Mouse (Mus musculus) kidney, adult 2 months (tissue): ENCODE results near the gene Cdk5r1.

Experiments
- CTCF ChIP-seq: fragments of 200-500 bp; conservative IDR thresholded peaks from 2 replicates; pipeline ENCODE4 v1.5.1; 2011; ENCODE audit warnings: low read depth, mild to moderate bottlenecking, control low read depth, low read length, moderate library complexity, mixed read lengths; ENCODE audit not compliant: insufficient read depth, insufficient read length
- POLR2A ChIP-seq: fragments of 200-500 bp; IDR thresholded peaks from one replicate; pipeline ENCODE4 v1.6.1; 2011; ENCODE audit warnings: low read depth, low read length, control low read depth

DNA sequence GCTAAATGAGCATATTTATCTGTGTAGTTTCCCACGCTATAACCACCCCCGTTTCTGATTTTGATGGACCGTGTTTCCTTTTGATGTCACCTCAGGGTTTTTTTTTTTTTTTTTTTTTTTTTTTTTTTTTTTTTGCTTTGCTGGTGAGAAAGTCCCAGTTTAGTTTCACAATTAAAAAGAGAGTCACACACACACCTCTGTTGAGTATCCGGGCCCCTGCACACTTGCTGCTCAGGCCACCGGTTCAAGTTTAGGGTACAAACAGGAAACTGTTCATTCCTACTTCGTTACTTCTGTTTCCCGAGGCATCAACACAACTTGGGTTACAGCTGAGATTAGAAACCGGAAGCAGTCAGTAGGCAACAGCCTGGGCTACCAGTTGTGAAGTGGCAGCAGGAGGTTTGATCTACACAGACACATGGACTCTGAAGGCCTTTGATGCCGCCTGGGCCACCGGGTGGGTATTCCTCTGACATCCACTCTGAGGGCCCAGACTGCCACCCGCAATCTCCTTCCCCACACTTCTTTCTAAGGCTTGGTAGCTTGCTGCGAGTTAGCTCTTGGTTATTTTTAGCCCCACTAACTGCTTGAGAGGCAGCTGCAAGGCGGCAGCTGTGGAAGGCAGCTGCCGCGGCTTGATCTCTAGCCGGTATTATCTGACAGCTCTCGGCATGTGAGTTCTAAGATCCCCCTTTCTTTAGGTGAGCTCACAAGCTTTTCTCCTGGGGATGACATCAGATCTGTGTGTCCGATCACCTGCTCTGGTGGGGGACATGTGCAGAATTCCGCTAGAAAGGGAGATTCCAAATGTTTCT lies 31.7 kb downstream of the Cdk5r1 start:
- TF ChIP-seq CTCF (no peak), POLR2A (no peak)
